Comparison of ENCODE assay signal across 8 mouse cellular contexts in genomic region chr4:101182603-101183011, GRCm38 (mm10).
DNase-seq lines count a peak whose midpoint lies in the region; ATAC-seq and TF ChIP-seq lines count a peak whose summit lies in the region.

No protein-coding gene starts in this region.

- no peak for TF ChIP-seq POLR2A in cerebellum, adult 2 months (IDR thresholded peaks at IDR 0.05; ENCODE audit: borderline replicate concordance, insufficient read depth, low read length)

- H3K4me2 ChIP-seq in heart, embryonic 15.5 days: no peak overlapping the region
- no peak overlapping the region for H3K4me2 ChIP-seq in liver, embryonic 15.5 days
- no peak overlapping the region for H3K4me2 ChIP-seq in stomach, postnatal 0 days (replicated peaks; ENCODE audit: low read depth)

- peak overlapping the region; percentile 67 for H3K27ac ChIP-seq in heart, embryonic 15.5 days
- H3K27ac ChIP-seq in liver, embryonic 15.5 days (replicated peaks): peak overlapping the region; percentile 51; the same call in 1 of the 2 replicates
- H3K27ac ChIP-seq in stomach, postnatal 0 days (replicated peaks): no peak overlapping the region
- no peak overlapping the region for H3K27ac ChIP-seq in cerebellum, adult 2 months (ENCODE audit: insufficient read depth, low read length)

- H3K4me1 ChIP-seq in heart, embryonic 15.5 days (replicated peaks): peaks cover 21% of the 10 kb centered on the region
- peaks cover 27% of the 10 kb centered on the region for H3K4me1 ChIP-seq in liver, embryonic 15.5 days (replicated peaks)
- H3K4me1 ChIP-seq in stomach, postnatal 0 days (replicated peaks; ENCODE audit: control insufficient read depth, insufficient read depth): no peaks in the 10 kb centered on the region
- H3K4me1 ChIP-seq in cerebellum, adult 2 months (ENCODE audit: control insufficient read depth, insufficient read depth, low read length): no peaks in the 10 kb centered on the region

- H3K36me3 ChIP-seq in heart, embryonic 15.5 days: peaks cover 16% of the 10 kb centered on the region; the same call in 1 of the 2 replicates
- H3K36me3 ChIP-seq in liver, embryonic 15.5 days (replicated peaks): peaks cover 82% of the 10 kb centered on the region
- peaks cover 16% of the 10 kb centered on the region for H3K36me3 ChIP-seq in stomach, postnatal 0 days (ENCODE audit: control insufficient read depth, insufficient read depth, low read length)

- H3K27me3 ChIP-seq in heart, embryonic 15.5 days: no peaks in the 10 kb centered on the region
- no peaks in the 10 kb centered on the region for H3K27me3 ChIP-seq in liver, embryonic 15.5 days
- H3K27me3 ChIP-seq in stomach, postnatal 0 days (ENCODE audit: control insufficient read depth, insufficient read depth, low read length): no peaks in the 10 kb centered on the region
- H3K27me3 ChIP-seq in cerebellum, adult 2 months (ENCODE audit: control insufficient read depth, insufficient read depth, low read length): no peaks in the 10 kb centered on the region

- no peak overlapping the region for H3K4me3 ChIP-seq in heart, embryonic 15.5 days
- H3K4me3 ChIP-seq in liver, embryonic 15.5 days (replicated peaks): no peak overlapping the region
- H3K4me3 ChIP-seq in stomach, postnatal 0 days (ENCODE audit: low read depth, low read length): no peak overlapping the region
- H3K4me3 ChIP-seq in cerebellum, adult 2 months (replicated peaks; ENCODE audit: insufficient read depth, low read depth, low read length): no peak overlapping the region

- ATAC-seq in heart, embryonic 15.5 days (replicated peaks; ENCODE audit: insufficient number of reproducible peaks, insufficient read depth, low FRiP score, low read depth): peak; percentile 54; the same call in 1 of the 2 replicates
- ATAC-seq in liver, embryonic 15.5 days (ENCODE audit: insufficient read depth): no peak
- peak; percentile 49; the same call in 1 of the 2 replicates for ATAC-seq in stomach, postnatal 0 days (ENCODE audit: low FRiP score, low TSS enrichment)

- DNase-seq in ovary, adult 18-20 months (ENCODE audit: low spot score): peak; percentile 37
- DNase-seq in ovary, postnatal 10 days (ENCODE audit: low spot score): no peak
- DNase-seq in stomach, postnatal 0 days (ENCODE audit: low spot score): no peak
- DNase-seq in cerebellum, adult 2 months: no peak
- no peak for DNase-seq in right cerebral cortex, postnatal 10 days (ENCODE audit: low spot score in 2 of 2)
- DNase-seq in left cerebral cortex, postnatal 4 days: no peak

- no peak for TF ChIP-seq CTCF in stomach, postnatal 0 days (IDR thresholded peaks at IDR 0.05; ENCODE audit: low read depth)
- TF ChIP-seq CTCF in cerebellum, adult 2 months (IDR thresholded peaks at IDR 0.05; ENCODE audit: borderline replicate concordance, insufficient read depth, low read depth, low read length): no peak

- intact Hi-C loops in left cerebral cortex, postnatal 4 days (cut with DNase I): no loop called here

- 49% methylated on average over 9 of the region's 9 CpGs for WGBS in heart, embryonic 15.5 days
- 28% methylated on average over 9 of the region's 9 CpGs for WGBS in liver, embryonic 15.5 days (ENCODE audit: insufficient replicate concordance)
- WGBS in stomach, postnatal 0 days: 50% methylated on average over 9 of the region's 9 CpGs
- WGBS in cerebellum, adult 2 months: 75% methylated on average over 9 of the region's 9 CpGs

- no peaks in the 10 kb centered on the region for H3K9me3 ChIP-seq in heart, embryonic 15.5 days (replicated peaks)
- H3K9me3 ChIP-seq in liver, embryonic 15.5 days (replicated peaks): no peaks in the 10 kb centered on the region
- H3K9me3 ChIP-seq in stomach, postnatal 0 days (ENCODE audit: control insufficient read depth, low read length): no peaks in the 10 kb centered on the region

- H3K9ac ChIP-seq in heart, embryonic 15.5 days: no peak overlapping the region
- no peak overlapping the region for H3K9ac ChIP-seq in liver, embryonic 15.5 days
- H3K9ac ChIP-seq in stomach, postnatal 0 days (ENCODE audit: low read length): no peak overlapping the region

- TF ChIP-seq EP300 in stomach, postnatal 0 days (optimal IDR thresholded peaks at IDR 0.05): no peak

Comparison
In these comparisons a context has a peak if more than half of its experiments do, and no peak if none do; other contexts are left out.
1. H3K27ac ChIP-seq: peak in heart, embryonic 15.5 days (single experiment) and liver, embryonic 15.5 days (single experiment); none in stomach, postnatal 0 days (single experiment) and cerebellum, adult 2 months (single experiment).